Mouse (Mus musculus) 3134 (cell line): ENCODE measurements around the gene Gm49416.
A peak's percentile ranks its signal among the peaks of the same experiment; 100 is the strongest.
"Not testable (repeated sequence)": the region's sequence is repeated elsewhere in the genome, so short reads cannot be mapped to it uniquely, and the experiment has no call there.

Source experiments
- DNase-seq: peaks from one replicate; pipeline ENCODE4 v3.0.0-alpha.2; 2011; ENCODE audit warnings: low spot score; ENCODE audit not compliant: insufficient read length; ENCODE audit errors: extremely low read depth

The Gm49416 gene

GRCm38 (mm10) chr19:8872266-8872840 lies 16.4 kb upstream of the Gm49416 start:
- no peak for DNase-seq

- no peak for DNase-seq
Measured at GRCm38 (mm10) chr19:8875031-8875430, 13.7 kb upstream of the Gm49416 start.

- peak; percentile 65 for DNase-seq
Measured at GRCm38 (mm10) chr19:8880311-8881033, 8.3 kb upstream of the Gm49416 start, which contains the start of gene Uqcc3. Uqcc3 (minus strand) TSS chr19:8880923.

- no peak for DNase-seq
Measured at GRCm38 (mm10) chr19:8881034-8881392, 7.7 kb upstream of the Gm49416 start.

- DNase-seq, result no peak
Measured at GRCm38 (mm10) chr19:8883616-8884015, 5.1 kb upstream of the Gm49416 start, which contains the start of the genes Lbhd1 and Gm49403. Lbhd1 (plus strand) TSS chr19:8883732. Gm49403 (plus strand) TSS chr19:8883930.

GRCm38 (mm10) chr19:8886916-8887584 lies 1.7 kb upstream of the Gm49416 start:
- no peak for DNase-seq

- DNase-seq, result no peak
Measured at GRCm38 (mm10) chr19:8887585-8888463, 902 bp upstream of the Gm49416 start.

- DNase-seq, result peak; percentile 80
Measured at GRCm38 (mm10) chr19:8892829-8893766, 4.4 kb downstream of the Gm49416 start, which contains the start of gene Ints5. Ints5 (plus strand) TSS chr19:8893005.

GRCm38 (mm10) chr19:8895397-8895960 lies 6.8 kb downstream of the Gm49416 start:
- DNase-seq, result no peak

GRCm38 (mm10) chr19:8896231-8896630 lies 7.5 kb downstream of the Gm49416 start:
- DNase-seq, result not testable (repeated sequence)

GRCm38 (mm10) chr19:8897211-8897864 lies 8.6 kb downstream of the Gm49416 start:
- DNase-seq, result not testable (repeated sequence)

GRCm38 (mm10) chr19:8897865-8898495 lies 9.3 kb downstream of the Gm49416 start, which contains the start of gene Ganab:
Ganab (plus strand) TSS chr19:8898071.
- peak; percentile 92 for DNase-seq

GRCm38 (mm10) chr19:8898576-8898975 lies 9.8 kb downstream of the Gm49416 start:
- no peak for DNase-seq

- DNase-seq, result no peak
Measured at GRCm38 (mm10) chr19:8899079-8899478, 10.4 kb downstream of the Gm49416 start.

GRCm38 (mm10) chr19:8903412-8903811 lies 14.7 kb downstream of the Gm49416 start:
- no peak for DNase-seq

GRCm38 (mm10) chr19:8908531-8908930 lies 19.8 kb downstream of the Gm49416 start:
- no peak for DNase-seq

- DNase-seq, result no peak
Measured at GRCm38 (mm10) chr19:8911810-8912209, 23.1 kb downstream of the Gm49416 start.

GRCm38 (mm10) chr19:8914212-8914611 lies 25.5 kb downstream of the Gm49416 start:
- DNase-seq, result no peak
